19 mouse cellular contexts compared by ENCODE assay signal in the genomic region with DNA sequence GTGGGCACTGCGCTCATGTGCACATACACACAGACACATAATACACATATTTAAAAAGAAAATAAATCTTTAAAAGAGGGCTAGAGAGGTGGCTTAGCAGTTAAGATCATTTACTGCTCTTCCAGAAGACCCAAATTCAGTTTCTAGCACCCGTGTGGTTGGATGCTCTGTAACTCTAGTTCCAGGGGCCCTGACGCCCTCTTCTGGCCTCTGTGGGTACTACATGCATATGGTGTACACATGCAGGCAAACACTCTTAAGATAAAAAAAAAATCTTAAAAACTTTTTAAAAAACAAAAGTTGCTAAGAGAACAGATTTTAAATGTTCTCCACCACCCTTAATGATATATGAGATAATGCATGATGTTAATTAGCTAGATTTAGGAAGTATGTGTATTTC.
DNase-seq lines count a peak whose midpoint lies in the region; ATAC-seq lines count a peak whose summit lies in the region.
"Had no signal": no experiment of that assay in that cellular context is flagged by ENCODE, and none has a peak within 500 bp of the region (broad histone marks: within the 10 kb centered on the region; RNA-seq: fewer than 3 reads in every experiment).

No protein-coding gene starts in this region.

- H3K4me2 ChIP-seq in kidney, embryonic 15.5 days = no peak overlapping the region
- H3K4me2 ChIP-seq: forebrain, embryonic 13.5 days; hindbrain, embryonic 15.5 days; liver, embryonic 15.5 days; midbrain, embryonic 11.5 days had no signal

- no peak overlapping the region for H3K27ac ChIP-seq in kidney, embryonic 15.5 days
- H3K27ac ChIP-seq: forebrain, embryonic 13.5 days; hindbrain, embryonic 15.5 days; liver, embryonic 15.5 days had no signal

- no peak overlapping the region for H3K9ac ChIP-seq in kidney, embryonic 15.5 days
- H3K9ac ChIP-seq: forebrain, embryonic 13.5 days; hindbrain, embryonic 15.5 days; liver, embryonic 15.5 days had no signal

- no peaks in the 10 kb centered on the region for H3K27me3 ChIP-seq in kidney, embryonic 15.5 days
- H3K27me3 ChIP-seq: forebrain, embryonic 13.5 days; hindbrain, embryonic 15.5 days; liver, embryonic 15.5 days had no signal

- WGBS in kidney, embryonic 15.5 days = 85% methylated on average over 3 of the region's 3 CpGs

- no peaks in the 10 kb centered on the region for H3K9me3 ChIP-seq in kidney, embryonic 15.5 days (replicated peaks)
- H3K9me3 ChIP-seq: forebrain, embryonic 13.5 days; hindbrain, embryonic 15.5 days had no signal

- no peak overlapping the region for H3K4me3 ChIP-seq in kidney, embryonic 15.5 days (replicated peaks)
- H3K4me3 ChIP-seq: forebrain, embryonic 13.5 days; hindbrain, embryonic 15.5 days; liver, embryonic 15.5 days; myocyte had no signal

- peak; percentile 2 for DNase-seq in adrenal gland, postnatal 10 days
- DNase-seq in adrenal gland, postnatal 25 days = no peak
- peak; percentile 5 for DNase-seq in kidney, postnatal 10 days
- peak; percentile 16 for DNase-seq in right cerebral cortex, postnatal 14 days
- no peak for DNase-seq in right cerebral cortex, postnatal 25 days
- DNase-seq in testis, postnatal 14 days (ENCODE audit: low spot score) = peak; percentile 15
- no peak for DNase-seq in ovary, postnatal 14 days (ENCODE audit: low spot score)
- DNase-seq: adrenal gland, adult 8-10 months; cerebellum, adult 8-10 months; embryo, embryonic 11 days; heart, adult 18-20 months; kidney, adult 9 months; lung, postnatal 4 days had no signal

- no peaks in the 10 kb centered on the region for H3K4me1 ChIP-seq in kidney, embryonic 15.5 days
- H3K4me1 ChIP-seq: forebrain, embryonic 13.5 days; hindbrain, embryonic 15.5 days; liver, embryonic 15.5 days had no signal

- no peak for ATAC-seq in kidney, embryonic 15.5 days (replicated peaks; ENCODE audit: low FRiP score)
- ATAC-seq: forebrain, embryonic 13.5 days had no signal

- H3K36me3 ChIP-seq in kidney, embryonic 15.5 days = no peaks in the 10 kb centered on the region
- H3K36me3 ChIP-seq: hindbrain, embryonic 15.5 days; liver, embryonic 15.5 days had no signal

Comparison
In these comparisons a context has a peak if more than half of its experiments do, and no peak if none do; other contexts are left out.
1. DNase-seq: peak in adrenal gland, postnatal 10 days (single experiment), kidney, postnatal 10 days (single experiment), right cerebral cortex, postnatal 14 days (single experiment) and testis, postnatal 14 days (single experiment); none in adrenal gland, postnatal 25 days (single experiment), right cerebral cortex, postnatal 25 days (single experiment) and ovary, postnatal 14 days (single experiment).